Mouse (Mus musculus): Measurements from ENCODE around the gene Dpp7. TPM values are rescaled to one million over a fixed set of nuclear protein-coding genes. Genes with fewer than 3 reads are reported as not detected.

Gene Dpp7
- 22.6 and 26.2 TPM in 2 replicates for polyA plus RNA-seq (2015; fragmentation: Nextera tagmentation; extraction: Ambion mirVana)

- Histone ChIP-seq H3K4me1 (ENCODE audit: control insufficient read depth, insufficient read depth, low read length) (peaks cover 14% of the 10 kb centered on the region), H3K9ac (ENCODE audit: low read depth, low read length) (peak within 1 kb of the TSS; percentile 71), H3K4me2 (ENCODE audit: low read length) (peak within 1 kb of the TSS; percentile 91), H3K27me3 (ENCODE audit: control insufficient read depth, insufficient read depth, low read depth, low read length) (no peaks in the 10 kb centered on the region), H3K27ac (ENCODE audit: low read length) (no peak within 1 kb of the TSS), H3K9me3 (replicated peaks; ENCODE audit: control insufficient read depth, low read length, poor library complexity, severe bottlenecking) (no peaks in the 10 kb centered on the region), H3K36me3 (ENCODE audit: control insufficient read depth, insufficient read depth, low read length) (peaks cover 6% of the 10 kb centered on the region; the same call in 1 of the 2 replicates), H3K4me3 (ENCODE audit: low read depth, low read length) (peak within 1 kb of the TSS; percentile 60)
- 4% methylated on average over 13 of the region's 13 CpGs for WGBS
- peak; percentile 77 for ATAC-seq
These were observed at the start of gene Dpp7 for GRCm38 (mm10) chr2:25356208-25357079. Gene Dpp7, minus strand, starts transcription at chr2:25356359.

GRCm38 (mm10) chr2:25403994-25404393 lies 47.8 kb upstream of the Dpp7 start:
- Histone ChIP-seq H3K27me3 (ENCODE audit: control insufficient read depth, insufficient read depth, low read depth, low read length) (peaks cover 13% of the 10 kb centered on the region), H3K9ac (ENCODE audit: low read depth, low read length) (peak overlapping the region; percentile 100), H3K4me3 (ENCODE audit: low read depth, low read length) (peak overlapping the region; percentile 93), H3K4me2 (ENCODE audit: low read length) (peak overlapping the region; percentile 90), H3K36me3 (ENCODE audit: control insufficient read depth, insufficient read depth, low read length) (peaks cover 19% of the 10 kb centered on the region), H3K4me1 (ENCODE audit: control insufficient read depth, insufficient read depth, low read length) (peaks cover 25% of the 10 kb centered on the region), H3K9me3 (replicated peaks; ENCODE audit: control insufficient read depth, low read length, poor library complexity, severe bottlenecking) (no peaks in the 10 kb centered on the region), H3K27ac (ENCODE audit: low read length) (peak overlapping the region; percentile 90; the same call in 1 of the 2 replicates)
- ATAC-seq: no peak
- WGBS: 93% methylated on average over 4 of the region's 4 CpGs

- Histone ChIP-seq H3K4me2 (ENCODE audit: low read length) (peak overlapping the region; percentile 90), H3K27me3 (ENCODE audit: control insufficient read depth, insufficient read depth, low read depth, low read length) (peaks cover 22% of the 10 kb centered on the region), H3K9me3 (replicated peaks; ENCODE audit: control insufficient read depth, low read length, poor library complexity, severe bottlenecking) (no peaks in the 10 kb centered on the region), H3K9ac (ENCODE audit: low read depth, low read length) (peak overlapping the region; percentile 100), H3K27ac (ENCODE audit: low read length) (peak overlapping the region; percentile 90), H3K4me1 (ENCODE audit: control insufficient read depth, insufficient read depth, low read length) (peaks cover 25% of the 10 kb centered on the region), H3K36me3 (ENCODE audit: control insufficient read depth, insufficient read depth, low read length) (peaks cover 11% of the 10 kb centered on the region), H3K4me3 (ENCODE audit: low read depth, low read length) (peak overlapping the region; percentile 93)
- ATAC-seq: peak; percentile 85
- WGBS: 1% methylated on average over 51 of the region's 54 CpGs
These were observed 46.9 kb upstream of the Dpp7 start for GRCm38 (mm10) chr2:25402972-25403601.

DNA sequence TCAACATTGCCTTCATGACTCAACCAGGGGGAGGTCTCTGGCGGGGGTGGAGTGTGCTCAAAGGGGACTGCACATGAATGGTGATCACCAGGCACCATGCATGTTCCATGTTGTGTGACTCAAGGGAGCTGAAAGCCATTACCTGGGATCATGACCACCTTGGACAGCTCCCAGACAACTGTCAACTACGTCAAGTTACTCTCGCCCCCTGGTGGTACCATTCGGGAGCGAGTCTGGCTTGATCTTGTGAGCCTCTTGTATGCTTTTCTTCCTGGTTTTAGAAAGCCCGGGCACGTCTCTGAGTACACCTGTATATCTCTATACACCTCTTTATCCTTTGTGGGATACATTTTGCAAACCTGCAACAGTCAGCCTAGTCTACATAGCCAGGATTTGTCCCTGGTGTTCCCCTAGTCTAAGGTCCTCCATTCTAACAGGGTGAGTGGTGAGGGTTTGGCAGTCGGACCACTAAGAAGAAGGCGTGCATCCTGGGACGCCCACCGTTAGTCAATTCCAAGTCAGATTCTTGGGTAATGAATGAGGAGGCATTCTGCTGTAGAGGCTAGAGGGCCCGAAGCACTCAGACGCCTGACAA lies 46.3 kb upstream of the Dpp7 start:
- H3K9ac ChIP-seq (ENCODE audit: low read depth, low read length): peak overlapping the region; percentile 100
- H3K27ac ChIP-seq (ENCODE audit: low read length): peak overlapping the region; percentile 90
- H3K9me3 ChIP-seq (replicated peaks; ENCODE audit: control insufficient read depth, low read length, poor library complexity, severe bottlenecking): no peaks in the 10 kb centered on the region
- H3K4me3 ChIP-seq (ENCODE audit: low read depth, low read length): peak overlapping the region; percentile 93
- H3K4me2 ChIP-seq (ENCODE audit: low read length): peak overlapping the region; percentile 90
- ATAC-seq: peak; percentile 66
- peaks cover 25% of the 10 kb centered on the region for H3K4me1 ChIP-seq (ENCODE audit: control insufficient read depth, insufficient read depth, low read length)
- peaks cover 5% of the 10 kb centered on the region; the same call in 1 of the 2 replicates for H3K36me3 ChIP-seq (ENCODE audit: control insufficient read depth, insufficient read depth, low read length)
- peaks cover 27% of the 10 kb centered on the region for H3K27me3 ChIP-seq (ENCODE audit: control insufficient read depth, insufficient read depth, low read depth, low read length)
- under 1% methylated on average over 13 of the region's 13 CpGs for WGBS

GRCm38 (mm10) chr2:25400764-25401163 lies 44.6 kb upstream of the Dpp7 start:
- WGBS: 3% methylated on average over 17 of the region's 17 CpGs
- H3K9me3 ChIP-seq (replicated peaks; ENCODE audit: control insufficient read depth, low read length, poor library complexity, severe bottlenecking): no peaks in the 10 kb centered on the region
- H3K4me1 ChIP-seq (ENCODE audit: control insufficient read depth, insufficient read depth, low read length): peaks cover 27% of the 10 kb centered on the region
- H3K4me3 ChIP-seq (ENCODE audit: low read depth, low read length): peak overlapping the region; percentile 36
- H3K4me2 ChIP-seq (ENCODE audit: low read length): peak overlapping the region; percentile 68
- no peaks in the 10 kb centered on the region for H3K36me3 ChIP-seq (ENCODE audit: control insufficient read depth, insufficient read depth, low read length)
- no peak for ATAC-seq
- peaks cover 42% of the 10 kb centered on the region for H3K27me3 ChIP-seq (ENCODE audit: control insufficient read depth, insufficient read depth, low read depth, low read length)
- peak overlapping the region; percentile 63 for H3K9ac ChIP-seq (ENCODE audit: low read depth, low read length)
- no peak overlapping the region for H3K27ac ChIP-seq (ENCODE audit: low read length)

DNA sequence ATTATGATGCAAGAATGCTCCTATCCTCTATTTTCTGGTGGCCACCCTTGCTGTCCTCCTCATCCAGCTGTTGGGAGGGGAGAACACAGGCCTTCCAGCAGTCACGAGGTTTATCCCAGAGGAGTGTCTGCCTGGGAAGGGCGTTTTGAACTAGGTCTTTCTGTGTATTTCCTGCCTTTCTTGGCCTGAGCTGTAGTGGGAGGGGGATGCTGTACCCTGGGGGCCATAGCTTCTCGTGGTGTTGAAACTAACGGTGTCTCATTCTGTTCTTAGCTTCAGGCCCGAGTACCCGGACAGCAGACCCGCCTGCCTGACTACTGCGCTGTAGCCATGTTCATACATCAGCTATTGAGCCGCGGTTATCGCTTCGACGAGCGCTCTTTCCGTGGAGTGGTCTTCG lies 44.1 kb upstream of the Dpp7 start:
- no peaks in the 10 kb centered on the region for H3K9me3 ChIP-seq (replicated peaks; ENCODE audit: control insufficient read depth, low read length, poor library complexity, severe bottlenecking)
- peaks cover 47% of the 10 kb centered on the region for H3K27me3 ChIP-seq (ENCODE audit: control insufficient read depth, insufficient read depth, low read depth, low read length)
- H3K4me2 ChIP-seq (ENCODE audit: low read length): peak overlapping the region; percentile 68
- no peak for ATAC-seq
- H3K4me3 ChIP-seq (ENCODE audit: low read depth, low read length): peak overlapping the region; percentile 36
- peak overlapping the region; percentile 63 for H3K9ac ChIP-seq (ENCODE audit: low read depth, low read length)
- no peaks in the 10 kb centered on the region for H3K36me3 ChIP-seq (ENCODE audit: control insufficient read depth, insufficient read depth, low read length)
- peaks cover 23% of the 10 kb centered on the region for H3K4me1 ChIP-seq (ENCODE audit: control insufficient read depth, insufficient read depth, low read length)
- H3K27ac ChIP-seq (ENCODE audit: low read length): no peak overlapping the region
- 19% methylated on average over 16 of the region's 16 CpGs for WGBS

- H3K4me3 ChIP-seq (ENCODE audit: low read depth, low read length): no peak within 1 kb of the TSS
- WGBS: 68% methylated on average over 8 of the region's 8 CpGs
- no peaks in the 10 kb centered on the region for H3K36me3 ChIP-seq (ENCODE audit: control insufficient read depth, insufficient read depth, low read length)
- peak within 1 kb of the TSS; percentile 68 for H3K4me2 ChIP-seq (ENCODE audit: low read length)
- H3K9me3 ChIP-seq (replicated peaks; ENCODE audit: control insufficient read depth, low read length, poor library complexity, severe bottlenecking): no peaks in the 10 kb centered on the region
- H3K4me1 ChIP-seq (ENCODE audit: control insufficient read depth, insufficient read depth, low read length): peaks cover 10% of the 10 kb centered on the region
- no peak within 1 kb of the TSS for H3K9ac ChIP-seq (ENCODE audit: low read depth, low read length)
- peaks cover 57% of the 10 kb centered on the region for H3K27me3 ChIP-seq (ENCODE audit: control insufficient read depth, insufficient read depth, low read depth, low read length)
- no peak within 1 kb of the TSS for H3K27ac ChIP-seq (ENCODE audit: low read length)
- no peak for ATAC-seq
These were observed 42.9 kb upstream of the Dpp7 start, which contains the start of gene Npdc1 for GRCm38 (mm10) chr2:25399051-25399450. Gene Npdc1, plus strand, starts transcription at chr2:25399351.

GRCm38 (mm10) chr2:25398065-25398464 lies 41.9 kb upstream of the Dpp7 start:
- Histone ChIP-seq H3K27ac (ENCODE audit: low read length) (no peak overlapping the region), H3K4me3 (ENCODE audit: low read depth, low read length) (no peak overlapping the region), H3K9ac (ENCODE audit: low read depth, low read length) (no peak overlapping the region), H3K36me3 (ENCODE audit: control insufficient read depth, insufficient read depth, low read length) (no peaks in the 10 kb centered on the region), H3K9me3 (replicated peaks; ENCODE audit: control insufficient read depth, low read length, poor library complexity, severe bottlenecking) (no peaks in the 10 kb centered on the region), H3K4me1 (ENCODE audit: control insufficient read depth, insufficient read depth, low read length) (peaks cover 7% of the 10 kb centered on the region; the same call in 1 of the 2 replicates), H3K27me3 (ENCODE audit: control insufficient read depth, insufficient read depth, low read depth, low read length) (peaks cover 57% of the 10 kb centered on the region), H3K4me2 (ENCODE audit: low read length) (no peak overlapping the region)
- ATAC-seq: no peak
- 96% methylated on average over 7 of the region's 7 CpGs for WGBS
